Mouse (Mus musculus) megakaryocyte-erythroid progenitor cell, adult 5 weeks (primary cell): ENCODE results near the gene Gas2. TPM values are rescaled to one million over a fixed set of nuclear protein-coding genes. Genes with fewer than 3 reads are reported as not detected.

ENCODE experiments used
- polyA plus RNA-seq: library from polyadenylated mRNA; stranded (reverse); fragments of >175 nt; gene quantifications from 2 replicates; pipeline ENCODE4 v1.2.3, GENCODE M21; 2012

Gene Gas2
- 1.6 and 2.3 TPM in 2 replicates for polyA plus RNA-seq

GRCm38 (mm10) chr7:51861250-51862096 is at the start of gene Gas2:
Gas2 (plus strand) TSS chr7:51862015.

GRCm38 (mm10) chr7:51862097-51862492 is 280 bp downstream of the Gas2 start, which contains the start of gene Fancf:
Fancf (minus strand) TSS chr7:51862267.

GRCm38 (mm10) chr7:52005511-52006295 is 143.9 kb downstream of the Gas2 start, which contains the start of gene Svip:
Svip (minus strand) TSS chr7:52006018.

GRCm38 (mm10) chr7:52015628-52016027 is 153.8 kb downstream of the Gas2 start, which contains the start of gene 1700015G11Rik:
1700015G11Rik (minus strand) TSS chr7:52015728.

Other genes starting within 250 kb of the Gas2 start
- not detected in 2 replicates for gene Slc17a6, start 240.0 kb upstream of the Gas2 start, polyA plus RNA-seq
- gene Fancf, start 252 bp downstream of the Gas2 start, polyA plus RNA-seq, result 4.2 and 6.7 TPM in 2 replicates
- gene Svip, start 144.0 kb downstream of the Gas2 start, polyA plus RNA-seq, result 84.9 and 109 TPM in 2 replicates
- not detected in 2 replicates for gene 1700015G11Rik, start 153.7 kb downstream of the Gas2 start, polyA plus RNA-seq